8 mouse cellular contexts compared by ENCODE assay signal in the genomic region with DNA sequence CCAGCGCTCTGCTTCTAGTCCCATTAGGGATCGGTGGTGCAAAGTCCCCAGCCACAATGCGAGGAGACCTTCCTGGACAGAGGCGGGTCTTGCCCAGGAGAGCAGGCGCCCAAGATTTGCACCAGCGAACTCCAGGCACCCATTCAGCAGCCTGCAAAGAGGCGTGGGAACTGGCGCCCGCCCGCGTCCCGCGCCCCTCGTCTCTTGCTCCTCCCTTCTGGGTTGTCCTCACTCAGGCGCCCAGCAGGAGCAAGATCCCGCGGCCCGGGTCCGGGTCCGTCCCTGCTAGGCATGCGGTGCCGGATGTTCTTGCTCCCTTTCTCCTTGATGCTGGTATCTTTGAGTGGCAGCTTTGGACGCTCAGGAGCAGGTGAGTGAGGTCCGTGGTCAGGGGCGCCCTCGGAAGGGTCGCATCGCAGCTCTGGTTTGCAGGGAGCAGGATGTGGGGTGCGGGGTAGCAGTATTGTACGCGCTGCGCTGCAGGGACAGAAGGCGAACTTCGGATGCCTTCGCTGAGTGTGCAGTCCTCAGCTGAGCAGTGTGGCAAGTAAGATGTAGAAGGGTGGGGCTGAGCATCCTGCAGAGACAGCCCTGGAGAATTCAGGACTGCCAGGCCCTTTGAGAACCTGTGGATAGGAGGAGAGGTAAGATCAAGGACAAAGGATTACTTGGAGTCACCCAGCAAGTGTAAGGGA. TPM values are rescaled to one million over a fixed set of nuclear protein-coding genes. Genes with fewer than 3 reads are reported as not detected.
DNase-seq lines count a peak whose midpoint lies in the region; ATAC-seq and TF ChIP-seq lines count a peak whose summit lies in the region.
"Had no signal": no experiment of that assay in that cellular context is flagged by ENCODE, and none has a peak within 500 bp of the region (broad histone marks: within the 10 kb centered on the region; RNA-seq: fewer than 3 reads in every experiment).

A gene (plus strand): TSS at position 292 of the 695 bp plus-strand sequence.

- no peak within 1 kb of the TSS; the same call in 1 of the 2 replicates for H3K9ac ChIP-seq in lung, postnatal 0 days (replicated peaks; ENCODE audit: low read depth)
- peak within 1 kb of the TSS; percentile 29; the same call in 1 of the 2 replicates for H3K9ac ChIP-seq in midbrain, embryonic 15.5 days

- H3K4me3 ChIP-seq in lung, postnatal 0 days (ENCODE audit: low read depth, low read length): peak within 1 kb of the TSS; percentile 31
- peak within 1 kb of the TSS; percentile 56 for H3K4me3 ChIP-seq in embryonic facial prominence, embryonic 10.5 days
- H3K4me3 ChIP-seq in midbrain, embryonic 15.5 days: peak within 1 kb of the TSS; percentile 41
- H3K4me3 ChIP-seq: megakaryocyte, embryonic 14.5 days had no signal

- H3K4me2 ChIP-seq in lung, postnatal 0 days (replicated peaks; ENCODE audit: low read depth, low read length): peak within 1 kb of the TSS; percentile 59
- peak within 1 kb of the TSS; percentile 78 for H3K4me2 ChIP-seq in midbrain, embryonic 15.5 days

- DNase-seq in lung, postnatal 0 days (ENCODE audit: low spot score): peak; percentile 9
- DNase-seq in lung, adult 18-20 months: no peak
- DNase-seq in embryonic facial prominence, embryonic 10.5 days (ENCODE audit: low spot score): peak; percentile 56
- DNase-seq in heart, postnatal 4 days: peak; percentile 12
- DNase-seq in left cerebral cortex, adult 8-10 months (ENCODE audit: low spot score in 2 of 2): peak in 1 of 2 experiments; percentile 48
- DNase-seq in spleen, postnatal 10 days (ENCODE audit: low spot score in 2 of 2): no peak

- H3K27me3 ChIP-seq in lung, postnatal 0 days (replicated peaks; ENCODE audit: insufficient read depth, low read length): peaks cover 5% of the 10 kb centered on the region; the same call in 1 of the 2 replicates
- H3K27me3 ChIP-seq in embryonic facial prominence, embryonic 10.5 days (replicated peaks; ENCODE audit: low read depth, poor library complexity, severe bottlenecking): peaks cover 46% of the 10 kb centered on the region
- H3K27me3 ChIP-seq in midbrain, embryonic 15.5 days (replicated peaks): peaks cover 14% of the 10 kb centered on the region

- WGBS in lung, postnatal 0 days: 3% methylated on average over 35 of the region's 35 CpGs
- under 1% methylated on average over 35 of the region's 35 CpGs for WGBS in embryonic facial prominence, embryonic 10.5 days
- under 1% methylated on average over 35 of the region's 35 CpGs for WGBS in midbrain, embryonic 15.5 days

- H3K36me3 ChIP-seq in lung, postnatal 0 days (ENCODE audit: insufficient read depth, low read length): no peaks in the 10 kb centered on the region
- H3K36me3 ChIP-seq in embryonic facial prominence, embryonic 10.5 days (replicated peaks): no peaks in the 10 kb centered on the region
- no peaks in the 10 kb centered on the region for H3K36me3 ChIP-seq in midbrain, embryonic 15.5 days (replicated peaks)

- 0 out of 2 replicates have a peak, but pooled peaks cover 3% of the 10 kb centered on the region for H3K4me1 ChIP-seq in lung, postnatal 0 days (ENCODE audit: insufficient read depth, low read depth, low read length)
- H3K4me1 ChIP-seq in embryonic facial prominence, embryonic 10.5 days: peaks cover 12% of the 10 kb centered on the region
- peaks cover 12% of the 10 kb centered on the region for H3K4me1 ChIP-seq in midbrain, embryonic 15.5 days

- no peak for ATAC-seq in lung, postnatal 0 days
- peak; percentile 58 for ATAC-seq in midbrain, embryonic 15.5 days (replicated peaks)

- TF ChIP-seq CTCF in lung, postnatal 0 days (IDR thresholded peaks at IDR 0.05): no peak

- TF ChIP-seq EP300 in lung, postnatal 0 days (IDR thresholded peaks at IDR 0.05): no peak

- no peak within 1 kb of the TSS for H3K27ac ChIP-seq in lung, postnatal 0 days (ENCODE audit: low read length)
- no peak within 1 kb of the TSS for H3K27ac ChIP-seq in embryonic facial prominence, embryonic 10.5 days (replicated peaks)
- H3K27ac ChIP-seq in midbrain, embryonic 15.5 days: no peak within 1 kb of the TSS

- H3K9me3 ChIP-seq in lung, postnatal 0 days (ENCODE audit: low read length): no peaks in the 10 kb centered on the region
- H3K9me3 ChIP-seq in embryonic facial prominence, embryonic 10.5 days: no peaks in the 10 kb centered on the region
- no peaks in the 10 kb centered on the region for H3K9me3 ChIP-seq in midbrain, embryonic 15.5 days

RNA-seq across cellular contexts. Expression of the gene that starts here (rescaled TPM):
- not detected in 2 replicates for polyA plus RNA-seq in lung, postnatal 0 days (2015; fragmentation: Nextera tagmentation; extraction: Ambion mirVana)
- polyA plus RNA-seq in embryonic facial prominence, embryonic 10.5 days (2016; fragmentation: Nextera tagmentation; extraction: Ambion mirVana): not detected in 2 replicates
- total RNA-seq in heart, postnatal 4 days (2021): under 1 TPM; 0.43 to 0.60 TPM
- 10 to 100 TPM; 20.0 to 23.2 (median 21.5) TPM for total RNA-seq in left cerebral cortex, adult 8-10 months (2022)
- 0.20 and 0.21 TPM in 2 replicates for polyA plus RNA-seq in midbrain, embryonic 15.5 days (2015; fragmentation: Nextera tagmentation; extraction: Ambion mirVana)

Comparison
In these comparisons a context has a peak if more than half of its experiments do, and no peak if none do; other contexts are left out.
1. RNA of the gene that starts here (total RNA-seq): 20.0 to 23.2 TPM in left cerebral cortex, adult 8-10 months; 0.43 to 0.60 TPM in heart, postnatal 4 days; every median in the first group is over 10 times any median in the second.
2. Peak in DNase-seq, H3K4me3 ChIP-seq and H3K4me2 ChIP-seq in lung, postnatal 0 days; RNA of the gene not detected or under 1 TPM.
3. Peak in DNase-seq and H3K4me3 ChIP-seq in embryonic facial prominence, embryonic 10.5 days; RNA of the gene not detected or under 1 TPM.
4. Peak in DNase-seq in heart, postnatal 4 days; RNA of the gene not detected or under 1 TPM.
5. Peak in ATAC-seq, H3K4me3 ChIP-seq, H3K9ac ChIP-seq and H3K4me2 ChIP-seq in midbrain, embryonic 15.5 days; RNA of the gene not detected or under 1 TPM.
6. Peak in every context shown above with its lines, with median percentiles within 50 percentile points of each other: H3K4me3 ChIP-seq.